Mouse (Mus musculus): Measurements from ENCODE around the gene Gm37240. TPM values are rescaled to one million over a fixed set of nuclear protein-coding genes. Genes with fewer than 3 reads are reported as not detected.

The Gm37240 gene
- polyA plus RNA-seq, 1 experiment from 2014 or later, result 3.0 TPM

DNA sequence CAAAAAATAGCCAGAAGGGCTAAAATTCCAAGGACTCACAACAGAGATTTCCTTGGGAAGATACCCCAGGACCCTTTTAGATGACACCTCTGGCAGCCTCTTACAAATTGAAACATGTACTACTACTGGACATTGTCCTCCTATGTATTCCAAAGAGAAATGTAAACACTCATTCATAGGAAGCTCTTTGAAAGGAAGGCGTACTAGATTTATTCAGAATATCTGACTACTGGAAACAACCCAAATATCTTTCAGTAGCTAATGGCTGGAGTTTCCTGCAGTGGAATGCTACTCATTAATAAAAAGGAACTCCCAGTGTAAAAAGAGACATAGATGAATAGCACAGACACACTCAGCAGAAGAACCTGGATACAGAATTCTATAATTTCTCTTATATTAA is 1035.5 kb downstream of the Gm37240 start:
- no peak for DNase-seq (ENCODE audit: low spot score)
- Histone ChIP-seq H3K36me3 (no peaks in the 10 kb centered on the region), H3K27ac (no peak overlapping the region), H3K27me3 (ENCODE audit: insufficient read depth, poor library complexity, severe bottlenecking) (no peaks in the 10 kb centered on the region), H3K4me3 (no peak overlapping the region), H3K9me3 (no peaks in the 10 kb centered on the region), H3K4me1 (peaks cover 23% of the 10 kb centered on the region)
- 71% methylated on average over 1 of the region's 1 CpGs for WGBS

DNA sequence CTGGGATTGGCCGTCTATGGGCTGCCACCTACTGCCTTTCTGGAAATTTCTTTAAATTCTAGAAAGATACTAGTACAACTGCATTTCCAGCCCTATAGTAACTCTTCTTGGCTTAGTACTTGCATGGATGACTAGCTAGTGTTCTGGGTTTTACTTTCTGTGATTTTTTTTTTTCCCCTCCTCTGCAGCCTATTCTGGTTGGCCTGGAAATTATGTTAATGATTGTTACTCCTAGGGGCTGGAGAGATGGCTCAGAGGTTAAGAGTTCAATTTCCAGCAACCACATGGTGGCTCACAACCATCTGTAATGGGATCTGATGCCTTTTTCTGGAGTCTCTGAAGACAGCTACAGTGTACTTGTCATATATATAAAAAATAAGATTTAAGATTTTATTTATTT is 1036.9 kb downstream of the Gm37240 start:
- no peak for DNase-seq (ENCODE audit: low spot score)
- H3K4me3 ChIP-seq, result no peak overlapping the region
- H3K36me3 ChIP-seq, result no peaks in the 10 kb centered on the region
- H3K9me3 ChIP-seq, result no peaks in the 10 kb centered on the region
- peaks cover 25% of the 10 kb centered on the region for H3K4me1 ChIP-seq
- no peaks in the 10 kb centered on the region for H3K27me3 ChIP-seq (ENCODE audit: insufficient read depth, poor library complexity, severe bottlenecking)
- no peak overlapping the region for H3K27ac ChIP-seq
- WGBS, result 89% methylated on average over 1 of the region's 1 CpGs

DNA sequence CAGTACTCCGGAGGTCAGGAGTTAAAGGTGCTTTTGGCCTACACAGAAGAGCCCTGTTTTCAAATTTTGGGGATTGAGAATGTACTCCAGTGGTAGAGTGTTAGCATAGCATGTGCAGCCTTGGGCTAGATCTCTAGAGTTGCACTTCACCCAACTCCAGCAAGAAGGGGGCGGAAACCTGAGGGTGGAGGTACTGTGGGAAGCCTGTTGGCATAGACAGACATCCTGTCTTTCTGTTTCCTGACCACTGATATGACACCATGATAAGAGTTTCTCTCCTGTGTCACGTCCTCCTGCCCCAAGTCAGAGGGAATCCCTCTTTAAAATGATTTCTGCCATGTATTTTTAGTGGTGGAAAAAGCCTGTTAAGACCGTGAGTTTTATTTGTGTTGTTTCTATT is 1038.5 kb downstream of the Gm37240 start:
- Histone ChIP-seq H3K4me1 (peaks cover 25% of the 10 kb centered on the region), H3K36me3 (no peaks in the 10 kb centered on the region), H3K27me3 (ENCODE audit: insufficient read depth, poor library complexity, severe bottlenecking) (no peaks in the 10 kb centered on the region), H3K9me3 (no peaks in the 10 kb centered on the region), H3K4me3 (no peak overlapping the region), H3K27ac (no peak overlapping the region)
- no peak for DNase-seq (ENCODE audit: low spot score)
- WGBS, result 62% methylated on average over 4 of the region's 4 CpGs

DNA sequence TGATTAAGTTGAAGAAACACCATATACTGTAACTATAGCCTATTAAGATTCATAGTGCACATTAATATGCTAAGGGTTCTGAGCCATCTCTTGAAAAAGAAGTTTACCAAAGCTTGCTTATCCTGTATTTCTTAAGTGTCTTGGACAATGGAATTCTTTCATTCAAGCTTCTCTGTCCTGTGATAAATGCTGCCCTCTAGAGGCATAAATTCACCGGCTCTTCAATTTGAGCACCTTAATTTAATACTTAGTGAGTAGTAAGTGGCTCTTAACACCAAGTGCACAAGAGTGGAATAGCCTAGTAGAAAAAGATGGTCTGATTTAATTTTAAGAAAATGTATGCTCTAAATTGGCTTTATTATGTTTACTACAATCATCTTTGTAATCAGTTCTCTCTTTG is 1043.7 kb downstream of the Gm37240 start:
- H3K9me3 ChIP-seq, result no peaks in the 10 kb centered on the region
- no peaks in the 10 kb centered on the region for H3K36me3 ChIP-seq
- 37% methylated on average over 1 of the region's 1 CpGs for WGBS
- peaks cover 13% of the 10 kb centered on the region for H3K4me1 ChIP-seq
- H3K27me3 ChIP-seq (ENCODE audit: insufficient read depth, poor library complexity, severe bottlenecking), result no peaks in the 10 kb centered on the region
- H3K4me3 ChIP-seq, result no peak overlapping the region
- DNase-seq (ENCODE audit: low spot score), result no peak
- no peak overlapping the region for H3K27ac ChIP-seq

DNA sequence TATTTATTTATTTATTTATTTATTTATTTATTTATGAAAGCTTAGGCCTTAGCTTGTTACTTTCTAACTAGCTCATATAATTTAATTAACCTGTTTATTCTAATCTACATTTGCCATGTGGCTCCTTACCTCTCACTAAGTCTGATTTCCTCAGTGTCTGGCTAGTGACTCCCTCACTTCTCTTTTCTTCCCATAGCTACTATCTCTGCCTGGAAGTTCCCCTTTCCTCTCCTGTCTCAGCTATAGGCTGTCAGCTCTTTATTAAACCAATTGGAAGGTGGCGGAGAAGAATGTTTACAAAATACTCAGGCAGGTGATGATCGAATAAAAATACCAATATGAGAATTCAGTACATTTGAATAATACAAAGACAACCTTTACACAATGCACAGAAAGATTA is 1044.5 kb downstream of the Gm37240 start:
- no peak overlapping the region for H3K27ac ChIP-seq
- H3K27me3 ChIP-seq (ENCODE audit: insufficient read depth, poor library complexity, severe bottlenecking), result no peaks in the 10 kb centered on the region
- no peak for DNase-seq (ENCODE audit: low spot score)
- no peaks in the 10 kb centered on the region for H3K36me3 ChIP-seq
- H3K9me3 ChIP-seq, result no peaks in the 10 kb centered on the region
- H3K4me3 ChIP-seq, result no peak overlapping the region
- H3K4me1 ChIP-seq, result peaks cover 11% of the 10 kb centered on the region
- 75% methylated on average over 2 of the region's 2 CpGs for WGBS

DNA sequence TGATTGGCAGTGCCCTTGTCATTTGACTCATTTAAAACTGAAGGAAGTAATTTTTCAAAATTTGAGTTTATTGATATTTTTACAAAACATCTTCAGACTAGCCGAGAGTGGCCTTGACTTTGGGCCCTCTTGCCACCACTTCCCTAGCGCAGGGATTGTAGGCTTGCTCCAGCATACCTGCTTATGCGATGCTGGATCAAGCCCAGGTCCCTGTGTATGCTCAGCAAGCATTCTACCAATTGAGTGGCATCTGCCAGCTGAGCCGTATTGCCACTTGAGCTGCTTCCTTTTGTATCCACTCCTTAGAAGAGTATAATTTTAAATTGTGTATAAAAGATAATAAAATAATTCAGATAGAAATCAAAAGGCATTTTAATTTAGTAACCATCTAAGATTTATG is 1046.0 kb downstream of the Gm37240 start:
- 87% methylated on average over 4 of the region's 4 CpGs for WGBS
- H3K4me1 ChIP-seq, result no peaks in the 10 kb centered on the region
- no peak for DNase-seq (ENCODE audit: low spot score)

DNA sequence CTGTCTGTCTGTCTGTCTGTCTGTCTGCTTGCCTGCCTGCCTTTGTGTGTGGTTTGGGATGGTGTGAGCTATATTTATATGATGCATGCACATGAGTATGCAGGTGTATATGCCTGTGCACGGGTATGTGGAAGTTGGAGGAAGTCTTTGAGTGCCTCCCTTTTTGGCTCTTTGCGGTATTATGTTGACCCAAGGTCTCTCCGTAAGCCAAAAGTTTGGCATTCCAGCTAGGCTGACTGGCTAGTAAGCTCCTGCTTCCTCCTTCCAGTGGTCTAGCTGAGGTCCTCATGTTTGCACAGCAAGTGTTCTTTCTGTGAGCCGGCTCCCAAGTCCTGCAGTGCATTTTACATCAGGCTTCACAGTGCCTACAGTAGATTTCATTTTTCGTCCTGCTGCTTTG is 1047.8 kb downstream of the Gm37240 start:
- Histone ChIP-seq H3K4me3 (no peak overlapping the region), H3K4me1 (no peaks in the 10 kb centered on the region), H3K36me3 (no peaks in the 10 kb centered on the region), H3K9me3 (no peaks in the 10 kb centered on the region), H3K27me3 (ENCODE audit: insufficient read depth, poor library complexity, severe bottlenecking) (no peaks in the 10 kb centered on the region), H3K27ac (no peak overlapping the region)
- WGBS, result 81% methylated on average over 5 of the region's 5 CpGs
- no peak for DNase-seq (ENCODE audit: low spot score)

More for the DNA sequence above, 1046.0 kb downstream of the Gm37240 start:
- H3K27ac ChIP-seq, result no peak overlapping the region
- no peaks in the 10 kb centered on the region for H3K9me3 ChIP-seq
- H3K27me3 ChIP-seq (ENCODE audit: insufficient read depth, poor library complexity, severe bottlenecking), result no peaks in the 10 kb centered on the region
- H3K4me3 ChIP-seq, result no peak overlapping the region
- H3K36me3 ChIP-seq, result no peaks in the 10 kb centered on the region

DNA sequence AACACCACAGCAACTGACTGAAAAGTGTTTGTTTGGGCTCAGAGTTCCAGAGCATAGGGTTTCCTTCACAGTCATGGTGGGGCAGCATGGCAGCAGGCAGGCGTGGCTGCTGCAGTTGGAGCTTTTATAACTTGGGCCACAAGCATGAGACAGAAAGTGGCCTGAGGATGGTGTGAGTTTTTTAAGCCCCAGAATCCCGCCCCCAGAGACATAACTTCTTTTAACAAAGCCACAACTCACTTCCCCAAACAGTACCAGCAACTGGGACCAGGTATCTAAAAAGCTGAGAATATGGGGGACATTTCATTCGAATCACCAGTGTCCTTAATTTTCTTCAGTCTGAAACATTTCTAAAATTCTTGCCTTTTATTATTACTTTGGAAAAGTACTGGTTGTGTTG is 1049.3 kb downstream of the Gm37240 start:
- Histone ChIP-seq H3K9me3 (no peaks in the 10 kb centered on the region), H3K4me1 (no peaks in the 10 kb centered on the region), H3K36me3 (no peaks in the 10 kb centered on the region), H3K4me3 (no peak overlapping the region), H3K27me3 (ENCODE audit: insufficient read depth, poor library complexity, severe bottlenecking) (no peaks in the 10 kb centered on the region), H3K27ac (no peak overlapping the region)
- 85% methylated on average over 3 of the region's 3 CpGs for WGBS
- DNase-seq (ENCODE audit: low spot score), result no peak

DNA sequence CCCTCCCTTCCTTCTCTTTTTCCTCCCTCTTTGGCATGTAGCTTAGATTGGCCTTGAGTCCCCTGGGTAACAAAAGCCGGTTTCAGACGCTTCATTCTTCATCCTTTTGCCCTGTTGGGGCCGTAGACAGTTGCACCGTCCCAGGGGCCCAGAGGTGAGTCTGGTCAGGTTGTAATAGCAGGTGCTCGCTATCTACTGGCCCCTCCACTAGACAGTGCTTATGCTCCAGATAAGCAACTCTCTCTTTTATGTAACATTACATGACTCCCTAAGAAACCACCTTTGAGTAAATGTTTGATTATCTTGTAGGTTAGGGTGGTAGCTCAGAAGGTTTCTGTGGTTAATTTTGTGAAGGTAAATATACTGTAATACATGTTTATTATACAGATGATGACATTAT is 1051.3 kb downstream of the Gm37240 start:
- no peaks in the 10 kb centered on the region for H3K36me3 ChIP-seq
- 89% methylated on average over 5 of the region's 5 CpGs for WGBS
- no peaks in the 10 kb centered on the region for H3K4me1 ChIP-seq
- DNase-seq (ENCODE audit: low spot score), result no peak
- H3K4me3 ChIP-seq, result no peak overlapping the region
- no peak overlapping the region for H3K27ac ChIP-seq
- no peaks in the 10 kb centered on the region for H3K27me3 ChIP-seq (ENCODE audit: insufficient read depth, poor library complexity, severe bottlenecking)
- no peaks in the 10 kb centered on the region for H3K9me3 ChIP-seq

DNA sequence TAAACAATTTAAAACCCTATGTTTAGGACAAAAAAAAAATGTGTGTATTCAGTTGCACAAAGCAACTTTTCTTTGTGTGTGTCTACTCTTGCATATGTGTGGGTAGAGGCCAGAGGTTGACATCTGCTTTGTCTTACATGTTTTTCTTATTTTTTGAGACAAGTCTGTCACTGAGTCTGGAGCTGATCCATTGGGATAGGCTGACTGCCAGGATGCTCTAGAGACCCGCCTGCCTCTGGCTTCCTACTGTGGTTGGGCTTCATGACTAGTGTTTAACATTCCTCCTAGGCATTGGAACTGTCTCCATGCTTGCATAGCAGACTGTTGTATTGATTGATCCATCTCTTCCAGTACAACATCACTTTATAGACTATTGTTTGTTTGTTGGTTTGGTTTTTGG is 1058.0 kb downstream of the Gm37240 start:
- no peak overlapping the region for H3K4me3 ChIP-seq
- H3K27me3 ChIP-seq (ENCODE audit: insufficient read depth, poor library complexity, severe bottlenecking), result no peaks in the 10 kb centered on the region
- DNase-seq (ENCODE audit: low spot score), result no peak
- H3K9me3 ChIP-seq, result no peaks in the 10 kb centered on the region
- no peaks in the 10 kb centered on the region for H3K4me1 ChIP-seq
- H3K27ac ChIP-seq, result no peak overlapping the region
- WGBS, result 92% methylated on average over 1 of the region's 1 CpGs
- no peaks in the 10 kb centered on the region for H3K36me3 ChIP-seq

DNA sequence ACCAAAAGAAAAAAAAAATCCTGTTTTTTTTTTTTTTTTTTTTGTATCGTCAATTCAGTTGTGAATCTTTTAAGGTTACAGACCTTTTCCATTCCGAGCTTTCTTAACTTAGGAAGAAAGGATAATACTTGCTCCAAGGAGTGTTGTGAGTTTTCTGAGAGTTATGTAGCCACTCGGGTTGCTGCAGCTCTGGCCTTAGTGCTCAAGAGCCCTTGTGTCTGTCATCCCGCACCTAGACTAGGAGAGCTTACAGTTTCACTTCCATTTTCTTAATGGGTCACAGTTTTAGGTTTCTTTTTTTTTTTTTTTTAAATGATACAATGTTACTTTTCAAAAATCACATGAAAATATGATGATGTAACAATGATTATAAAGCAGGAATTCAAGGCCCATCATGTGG is 1059.7 kb downstream of the Gm37240 start:
- Histone ChIP-seq H3K4me3 (no peak overlapping the region), H3K36me3 (no peaks in the 10 kb centered on the region), H3K27me3 (ENCODE audit: insufficient read depth, poor library complexity, severe bottlenecking) (no peaks in the 10 kb centered on the region), H3K9me3 (no peaks in the 10 kb centered on the region), H3K4me1 (no peaks in the 10 kb centered on the region), H3K27ac (no peak overlapping the region)
- no peak for DNase-seq (ENCODE audit: low spot score)
- 85% methylated on average over 4 of the region's 4 CpGs for WGBS

DNA sequence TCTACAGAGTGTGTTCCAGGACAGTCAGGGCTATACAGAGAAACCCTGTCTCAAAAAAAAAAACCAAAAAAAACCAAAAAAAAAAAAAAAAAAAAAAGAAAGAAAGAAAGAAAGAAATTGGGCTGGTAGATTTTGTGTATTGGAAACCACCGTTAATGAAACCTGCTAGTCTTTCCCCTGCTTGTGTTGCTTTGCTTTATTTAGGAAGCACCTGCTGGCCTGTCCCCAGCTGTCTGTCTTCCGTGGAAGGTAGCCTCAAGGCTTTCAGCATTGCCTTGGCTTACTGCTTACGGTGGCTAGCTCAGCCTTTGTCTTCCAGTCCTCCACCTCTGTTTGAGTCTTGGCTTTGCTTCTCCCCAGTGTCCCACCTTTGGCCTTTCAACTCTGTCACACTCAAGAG is 1060.4 kb downstream of the Gm37240 start:
- Histone ChIP-seq H3K27ac (no peak overlapping the region), H3K4me1 (no peaks in the 10 kb centered on the region), H3K4me3 (no peak overlapping the region), H3K36me3 (no peaks in the 10 kb centered on the region), H3K9me3 (no peaks in the 10 kb centered on the region), H3K27me3 (ENCODE audit: insufficient read depth, poor library complexity, severe bottlenecking) (no peaks in the 10 kb centered on the region)
- WGBS, result 81% methylated on average over 3 of the region's 3 CpGs
- DNase-seq (ENCODE audit: low spot score), result no peak

DNA sequence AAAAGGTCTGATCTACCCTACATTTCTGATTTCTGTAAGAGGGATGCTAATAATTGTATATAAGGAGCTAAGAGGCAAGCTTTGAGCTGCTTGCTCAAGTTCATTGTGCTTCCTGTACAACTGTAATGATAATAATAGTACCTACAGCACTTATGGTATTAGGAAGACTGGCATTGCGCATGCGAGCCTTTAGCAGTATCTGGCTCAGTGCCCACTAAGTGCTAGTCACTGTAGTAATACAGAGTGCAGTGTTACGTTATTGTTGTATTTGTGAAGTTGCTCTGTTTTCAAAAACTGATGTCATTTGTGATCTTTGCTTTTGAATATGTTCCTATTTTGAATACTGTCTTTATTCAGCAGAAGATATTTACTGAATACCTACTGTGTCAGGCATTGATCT is 1060.9 kb downstream of the Gm37240 start:
- no peak overlapping the region for H3K4me3 ChIP-seq
- H3K27ac ChIP-seq, result no peak overlapping the region
- no peaks in the 10 kb centered on the region for H3K36me3 ChIP-seq
- 85% methylated on average over 3 of the region's 3 CpGs for WGBS
- no peak for DNase-seq (ENCODE audit: low spot score)
- H3K27me3 ChIP-seq (ENCODE audit: insufficient read depth, poor library complexity, severe bottlenecking), result no peaks in the 10 kb centered on the region
- H3K9me3 ChIP-seq, result no peaks in the 10 kb centered on the region
- H3K4me1 ChIP-seq, result no peaks in the 10 kb centered on the region

DNA sequence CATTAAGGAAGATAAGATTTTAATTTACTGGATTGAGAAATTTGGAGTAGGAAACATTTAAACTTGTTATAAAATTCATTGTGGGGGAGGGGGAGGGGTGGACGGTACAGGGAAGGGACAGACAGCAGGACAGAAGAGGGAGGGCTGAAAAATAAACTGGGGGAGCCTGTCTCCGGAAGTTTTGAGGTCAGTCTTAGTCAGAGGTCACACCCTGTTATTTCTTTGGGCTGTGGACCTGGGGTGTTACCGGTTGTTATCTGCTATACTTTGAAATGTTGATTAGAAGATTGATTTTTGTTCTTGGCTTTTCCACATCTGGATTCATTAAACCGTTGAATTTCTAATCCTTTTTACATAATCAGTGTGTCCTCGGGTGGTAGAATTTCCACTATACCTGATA is 1061.3 kb downstream of the Gm37240 start:
- no peak overlapping the region for H3K27ac ChIP-seq
- 42% methylated on average over 5 of the region's 5 CpGs for WGBS
- DNase-seq (ENCODE audit: low spot score), result no peak
- H3K4me3 ChIP-seq, result no peak overlapping the region
- no peaks in the 10 kb centered on the region for H3K36me3 ChIP-seq
- H3K9me3 ChIP-seq, result no peaks in the 10 kb centered on the region
- no peaks in the 10 kb centered on the region for H3K4me1 ChIP-seq
- no peaks in the 10 kb centered on the region for H3K27me3 ChIP-seq (ENCODE audit: insufficient read depth, poor library complexity, severe bottlenecking)
